Mouse (Mus musculus) kidney, postnatal 0 days (tissue): ENCODE results near the gene Zbtb22. TPM values are rescaled to one million over a fixed set of nuclear protein-coding genes. Genes with fewer than 3 reads are reported as not detected.

Experiments
- ATAC-seq: fragments of 200-750 bp; cut with Nextera tagmentation; replicated peaks from 2 replicates; pipeline ENCODE4 v1.8.0; 2017; ENCODE audit warnings: low read depth, moderate number of reproducible peaks, moderate TSS enrichment, moderate library complexity; ENCODE audit not compliant: low FRiP score
- DNase-seq: peaks from one replicate; pipeline ENCODE4 v3.0.0-alpha.2; 2016; ENCODE audit warnings: low spot score
- H3K27ac ChIP-seq: fragments of 300-500 bp; sonication (generic); 2 replicates; pipeline ENCODE4 v1.5.1; 2014; ENCODE audit warnings: mild to moderate bottlenecking
- H3K27me3 ChIP-seq: fragments of 300-500 bp; sonication (generic); 2 replicates; pipeline ENCODE4 v1.6.1; 2014; ENCODE audit warnings: low read length, mixed read lengths; ENCODE audit not compliant: insufficient read depth
- H3K36me3 ChIP-seq: fragments of 300-500 bp; sonication (generic); 2 replicates; pipeline ENCODE4 v1.6.1; 2014; ENCODE audit warnings: low read length, mixed read lengths; ENCODE audit not compliant: insufficient read depth
- H3K4me1 ChIP-seq: fragments of 300-500 bp; sonication (generic); replicated peaks from 2 replicates; pipeline ENCODE4 v1.6.1; 2014; ENCODE audit warnings: antibody characterized with exemption, low read length, mixed read lengths; ENCODE audit not compliant: insufficient read depth
- H3K4me2 ChIP-seq: fragments of 300-500 bp; sonication (generic); 2 replicates; pipeline ENCODE4 v1.6.1; 2014; ENCODE audit warnings: mild to moderate bottlenecking, low read length, moderate library complexity, mixed read lengths
- H3K4me3 ChIP-seq: fragments of 300-500 bp; sonication (generic); replicated peaks from 2 replicates; pipeline ENCODE4 v1.5.1; 2014; ENCODE audit warnings: low read depth, low read length
- H3K9ac ChIP-seq: fragments of 300-500 bp; sonication (generic); 2 replicates; pipeline ENCODE4 v1.6.1; 2014; ENCODE audit warnings: low read depth, low read length
- H3K9me3 ChIP-seq: fragments of 300-500 bp; sonication (generic); replicated peaks from 2 replicates; pipeline ENCODE4 v1.6.1; 2016; ENCODE audit warnings: low read length, inconsistent platforms, mixed read lengths
- CTCF ChIP-seq: IDR thresholded peaks from 2 replicates; pipeline ENCODE4 v1.5.1; 2016; ENCODE audit warnings: antibody characterized with exemption, low read depth, mild to moderate bottlenecking, moderate library complexity
- WGBS: fragments of 180-500 bp; shearing (Covaris S2); extraction: QIAGEN DNeasy Blood & Tissue Kit; methylation state at CpG from one replicate; pipeline ENCODE4 v1.1.7; 2014; 5-methylcytosine and 5-hydroxymethylcytosine counted together
- polyA plus RNA-seq: library from polyadenylated mRNA; unstranded; fragments of >200 nt; fragmentation: Nextera tagmentation; extraction: Ambion mirVana; gene quantifications from 2 replicates; pipeline ENCODE4 v1.2.1, GENCODE M21; 2015

The Zbtb22 gene
- polyA plus RNA-seq, 1 experiment from 2014 or later, result 19.8 TPM

GRCm38 (mm10) chr17:33952879-33953278 lies 37.2 kb downstream of the Zbtb22 start:
- DNase-seq (no peak), ATAC-seq (no peak)
- WGBS, result 82% methylated on average over 4 of the region's 4 CpGs
- H3K4me2 ChIP-seq, result no peak overlapping the region
- peaks cover 25% of the 10 kb centered on the region; the same call in 1 of the 2 replicates for H3K36me3 ChIP-seq
- TF ChIP-seq CTCF, result no peak
- H3K4me3 ChIP-seq, result no peak overlapping the region
- H3K4me1 ChIP-seq, result peaks cover 29% of the 10 kb centered on the region
- H3K9me3 ChIP-seq, result no peaks in the 10 kb centered on the region
- H3K27ac ChIP-seq, result no peak overlapping the region
- H3K9ac ChIP-seq, result 0 out of 2 replicates have a peak overlapping the region, but pooled peaks have one; percentile 35
- H3K27me3 ChIP-seq, result no peaks in the 10 kb centered on the region

GRCm38 (mm10) chr17:33953310-33953709 lies 37.6 kb downstream of the Zbtb22 start:
- DNase-seq (no peak), ATAC-seq (no peak)
- H3K36me3 ChIP-seq, result peaks cover 23% of the 10 kb centered on the region; the same call in 1 of the 2 replicates
- H3K27me3 ChIP-seq, result no peaks in the 10 kb centered on the region
- no peak for TF ChIP-seq CTCF
- 78% methylated on average over 3 of the region's 3 CpGs for WGBS
- H3K4me2 ChIP-seq, result no peak overlapping the region
- no peak overlapping the region for H3K27ac ChIP-seq
- no peak overlapping the region for H3K4me3 ChIP-seq
- peak overlapping the region; percentile 35; the same call in 1 of the 2 replicates for H3K9ac ChIP-seq
- no peaks in the 10 kb centered on the region for H3K9me3 ChIP-seq
- peaks cover 29% of the 10 kb centered on the region for H3K4me1 ChIP-seq

GRCm38 (mm10) chr17:33953961-33954565 lies 38.4 kb downstream of the Zbtb22 start:
- H3K27ac ChIP-seq, result peak overlapping the region; percentile 91; the same call in 1 of the 2 replicates
- H3K4me2 ChIP-seq, result peak overlapping the region; percentile 80
- H3K27me3 ChIP-seq, result no peaks in the 10 kb centered on the region
- peaks cover 29% of the 10 kb centered on the region for H3K4me1 ChIP-seq
- WGBS, result 37% methylated on average over 5 of the region's 5 CpGs
- H3K9ac ChIP-seq, result peak overlapping the region; percentile 94
- ATAC-seq, result no peak
- no peak for DNase-seq
- H3K9me3 ChIP-seq, result no peaks in the 10 kb centered on the region
- H3K4me3 ChIP-seq, result peak overlapping the region; percentile 94
- no peak for TF ChIP-seq CTCF
- H3K36me3 ChIP-seq, result peaks cover 27% of the 10 kb centered on the region

- H3K4me1 ChIP-seq, result peaks cover 29% of the 10 kb centered on the region
- no peaks in the 10 kb centered on the region for H3K27me3 ChIP-seq
- H3K9ac ChIP-seq, result peak overlapping the region; percentile 94
- WGBS, result under 1% methylated on average over 33 of the region's 33 CpGs
- ATAC-seq (no peak; the same call in 1 of the 2 replicates), DNase-seq (peak; percentile 42)
- no peak for TF ChIP-seq CTCF
- H3K36me3 ChIP-seq, result peaks cover 30% of the 10 kb centered on the region
- peak overlapping the region; percentile 80 for H3K4me2 ChIP-seq
- no peaks in the 10 kb centered on the region for H3K9me3 ChIP-seq
- peak overlapping the region; percentile 91 for H3K27ac ChIP-seq
- H3K4me3 ChIP-seq, result peak overlapping the region; percentile 94
Observed at GRCm38 (mm10) chr17:33954646-33955554, 39.2 kb downstream of the Zbtb22 start.

- Histone ChIP-seq H3K9me3 (no peaks in the 10 kb centered on the region), H3K27me3 (no peaks in the 10 kb centered on the region), H3K9ac (peak within 1 kb of the TSS; percentile 94), H3K36me3 (peaks cover 33% of the 10 kb centered on the region), H3K4me2 (peak within 1 kb of the TSS; percentile 84), H3K4me1 (peaks cover 26% of the 10 kb centered on the region), H3K27ac (peak within 1 kb of the TSS; percentile 91), H3K4me3 (peak within 1 kb of the TSS; percentile 94)
- peak; percentile 81 for ATAC-seq
- DNase-seq, result peak; percentile 99
- WGBS, result under 1% methylated on average over 50 of the region's 50 CpGs
- TF ChIP-seq CTCF, result peak; percentile 42
Observed at GRCm38 (mm10) chr17:33955555-33956214, 40.0 kb downstream of the Zbtb22 start, which contains the start of the genes Vps52 and Rps18. Gene Vps52, plus strand, starts transcription at chr17:33955812. Gene Rps18, minus strand, starts transcription at chr17:33956001.

- H3K4me3 ChIP-seq, result peak overlapping the region; percentile 94
- H3K4me2 ChIP-seq, result peak overlapping the region; percentile 84
- peak overlapping the region; percentile 91 for H3K27ac ChIP-seq
- H3K9me3 ChIP-seq, result no peaks in the 10 kb centered on the region
- DNase-seq, result no peak
- no peak for TF ChIP-seq CTCF
- H3K36me3 ChIP-seq, result peaks cover 38% of the 10 kb centered on the region
- peak overlapping the region; percentile 84 for H3K9ac ChIP-seq
- 6% methylated on average over 10 of the region's 10 CpGs for WGBS
- ATAC-seq, result no peak
- H3K27me3 ChIP-seq, result no peaks in the 10 kb centered on the region
- H3K4me1 ChIP-seq, result peaks cover 23% of the 10 kb centered on the region
Observed at GRCm38 (mm10) chr17:33956336-33956735, 40.6 kb downstream of the Zbtb22 start.
